Mouse (Mus musculus) heart, adult 2 months (tissue): ENCODE results near the gene Olfr811. TPM values are rescaled to one million over a fixed set of nuclear protein-coding genes. Genes with fewer than 3 reads are reported as not detected.

Experiments used
- DNase-seq, 2 experiments: peaks; one replicate each; pipeline ENCODE4 v3.0.0; 2021
- H3K27ac ChIP-seq: fragments of 200-600 bp; 2 replicates; pipeline ENCODE4 v1.8.1; 2022
- H3K27me3 ChIP-seq: fragments of 200-500 bp; 2 replicates; pipeline ENCODE4 v1.6.1; 2012; ENCODE audit warnings: mild to moderate bottlenecking, low read length, inconsistent platforms, mixed read lengths; ENCODE audit not compliant: control insufficient read depth, insufficient read depth
- H3K36me3 ChIP-seq: fragments of 200-500 bp; 2 replicates; pipeline ENCODE4 v1.6.1; 2012; ENCODE audit warnings: low read length, inconsistent platforms; ENCODE audit not compliant: control insufficient read depth, insufficient read depth
- H3K4me1 ChIP-seq: fragments of 200-500 bp; 2 replicates; pipeline ENCODE4 v1.6.1; 2011; ENCODE audit warnings: low read length; ENCODE audit not compliant: control insufficient read depth, insufficient read depth
- H3K4me3 ChIP-seq: fragments of 200-600 bp; 2 replicates; pipeline ENCODE4 v1.8.1; 2022
- H3K79me2 ChIP-seq: fragments of 200-500 bp; replicated peaks from 2 replicates; pipeline ENCODE4 v1.6.1; 2012; ENCODE audit warnings: mild to moderate bottlenecking, inconsistent platforms, low read length, moderate library complexity, mixed read lengths; ENCODE audit not compliant: control insufficient read depth, insufficient read depth
- H3K9ac ChIP-seq: fragments of 200-500 bp; 2 replicates; pipeline ENCODE4 v1.6.1; 2012; ENCODE audit warnings: low read depth, mild to moderate bottlenecking, control low read depth, inconsistent platforms, low read length, mixed read lengths
- CTCF ChIP-seq: fragments of 200-600 bp; IDR thresholded peaks from 2 replicates; pipeline ENCODE4 v1.8.1; 2022; ENCODE audit warnings: antibody characterized with exemption, mild to moderate bottlenecking, moderate library complexity
- EP300 ChIP-seq: fragments of 200-500 bp; IDR thresholded peaks from 2 replicates; pipeline ENCODE4 v1.6.1; 2011; ENCODE audit warnings: low read depth, low read length, control low read depth; ENCODE audit not compliant: insufficient read depth
- POLR2A ChIP-seq: fragments of 200-500 bp; IDR thresholded peaks from 2 replicates; pipeline ENCODE4 v1.6.1; 2011; ENCODE audit warnings: mild to moderate bottlenecking, low read depth, low read length, control low read depth; ENCODE audit not compliant: insufficient read depth
- WGBS: fragments of 180-500 bp; shearing (Covaris S2); methylation state at CpG from one replicate; pipeline ENCODE4 v1.1.7; 2018; 5-methylcytosine and 5-hydroxymethylcytosine counted together
- intact Hi-C: fragments of 180-260 bp; cut with DNase I; formaldehyde crosslinking; loops from one replicate; pipeline ENCODE4 v1.15.1; 2025
- long read RNA-seq: library from polyadenylated mRNA; stranded (forward); transcript quantifications from one replicate; pipeline ENCODE4 v2.0.0, GENCODE M21; 2021
- polyA plus RNA-seq: library from polyadenylated mRNA; depleted of rRNA; stranded (reverse); fragments of >200 nt; gene quantifications from 2 replicates; pipeline ENCODE4 v1.2.3, GENCODE M21; 2012; rRNA removed
- total RNA-seq, 2 experiments: library from RNA; stranded (reverse); gene quantifications; 2 replicates each; pipeline ENCODE4 v1.2.3; 2021

The Olfr811 gene
- total RNA-seq = not detected
- not detected in 2 replicates for polyA plus RNA-seq
- long read RNA-seq = 0 reads

GRCm38 (mm10) chr10:129804296-129804695 lies at the start of gene Olfr811:
Gene Olfr811, minus strand, starts transcription at chr10:129804396.
- WGBS = 71% methylated on average over 4 of the region's 4 CpGs
- no peaks in the 10 kb centered on the region for H3K27me3 ChIP-seq
- H3K4me3 ChIP-seq = no peak within 1 kb of the TSS
- no peaks in the 10 kb centered on the region for H3K4me1 ChIP-seq
- H3K79me2 ChIP-seq = no peaks in the 10 kb centered on the region
- no peaks in the 10 kb centered on the region for H3K36me3 ChIP-seq
- no peak within 1 kb of the TSS for H3K9ac ChIP-seq
- TF ChIP-seq POLR2A (no peak), CTCF (no peak), EP300 (no peak)
- intact Hi-C loops = no loop called here
- no peak within 1 kb of the TSS for H3K27ac ChIP-seq
- no peak for DNase-seq

- intact Hi-C loops = no loop called here
- Histone ChIP-seq H3K4me3 (no peak overlapping the region), H3K4me1 (no peaks in the 10 kb centered on the region), H3K36me3 (no peaks in the 10 kb centered on the region), H3K27me3 (no peaks in the 10 kb centered on the region), H3K79me2 (no peaks in the 10 kb centered on the region), H3K27ac (no peak overlapping the region), H3K9ac (no peak overlapping the region)
- DNase-seq = no peak
- WGBS = 78% methylated on average over 1 of the region's 1 CpGs
- TF ChIP-seq EP300 = no peak
- TF ChIP-seq POLR2A = no peak
- TF ChIP-seq CTCF = no peak
Observed at GRCm38 (mm10) chr10:129847343-129847742, 43.1 kb upstream of the Olfr811 start.

- H3K36me3 ChIP-seq = no peaks in the 10 kb centered on the region
- intact Hi-C loops = no loop called here
- WGBS = 32% methylated on average over 1 of the region's 1 CpGs
Observed at GRCm38 (mm10) chr10:129845994-129846393, 41.8 kb upstream of the Olfr811 start, which contains the start of gene Olfr812. Gene Olfr812, minus strand, starts transcription at chr10:129846094.

GRCm38 (mm10) chr10:129794817-129795216 lies 9.4 kb downstream of the Olfr811 start, which contains the start of gene Olfr810:
Gene Olfr810, minus strand, starts transcription at chr10:129794917.
- TF ChIP-seq POLR2A (no peak), CTCF (no peak), EP300 (no peak)
- H3K9ac ChIP-seq = no peak within 1 kb of the TSS
- H3K27me3 ChIP-seq = no peaks in the 10 kb centered on the region
- no peak within 1 kb of the TSS for H3K27ac ChIP-seq
- intact Hi-C loops = no loop called here
- no peaks in the 10 kb centered on the region for H3K36me3 ChIP-seq
- no peaks in the 10 kb centered on the region for H3K79me2 ChIP-seq
- no peaks in the 10 kb centered on the region for H3K4me1 ChIP-seq
- no peak for DNase-seq
- no peak within 1 kb of the TSS for H3K4me3 ChIP-seq

More at GRCm38 (mm10) chr10:129845994-129846393, 41.8 kb upstream of the Olfr811 start, which contains the start of gene Olfr812:
- TF ChIP-seq CTCF = no peak
- TF ChIP-seq EP300 = no peak
- no peak for TF ChIP-seq POLR2A
- no peaks in the 10 kb centered on the region for H3K27me3 ChIP-seq
- H3K4me1 ChIP-seq = no peaks in the 10 kb centered on the region
- no peaks in the 10 kb centered on the region for H3K79me2 ChIP-seq
- no peak within 1 kb of the TSS for H3K27ac ChIP-seq
- DNase-seq = no peak
- H3K9ac ChIP-seq = no peak within 1 kb of the TSS
- H3K4me3 ChIP-seq = no peak within 1 kb of the TSS

- Histone ChIP-seq H3K27me3 (no peaks in the 10 kb centered on the region), H3K27ac (no peak overlapping the region), H3K9ac (no peak overlapping the region), H3K4me1 (no peaks in the 10 kb centered on the region), H3K36me3 (no peaks in the 10 kb centered on the region), H3K4me3 (no peak overlapping the region), H3K79me2 (no peaks in the 10 kb centered on the region)
- DNase-seq = no peak
- intact Hi-C loops = no loop called here
- TF ChIP-seq EP300 = no peak
- TF ChIP-seq CTCF = no peak
- no peak for TF ChIP-seq POLR2A
Observed at GRCm38 (mm10) chr10:129778123-129778522, 26.1 kb downstream of the Olfr811 start.

GRCm38 (mm10) chr10:129774338-129774737 lies 29.9 kb downstream of the Olfr811 start, which contains the start of gene Olfr809:
Gene Olfr809, plus strand, starts transcription at chr10:129774638.
- intact Hi-C loops = no loop called here

More at GRCm38 (mm10) chr10:129774338-129774737, 29.9 kb downstream of the Olfr811 start, which contains the start of gene Olfr809:
- Histone ChIP-seq H3K4me3 (no peak within 1 kb of the TSS), H3K4me1 (no peaks in the 10 kb centered on the region), H3K9ac (no peak within 1 kb of the TSS), H3K27ac (no peak within 1 kb of the TSS), H3K36me3 (no peaks in the 10 kb centered on the region), H3K27me3 (no peaks in the 10 kb centered on the region), H3K79me2 (no peaks in the 10 kb centered on the region)
- no peak for DNase-seq
- TF ChIP-seq CTCF = no peak
- no peak for TF ChIP-seq EP300
- no peak for TF ChIP-seq POLR2A
